Mouse (Mus musculus): ENCODE data around the gene Pcbp2.

Pcbp2 gene

GRCm38 (mm10) chr15:102468675-102469370 is 1.5 kb upstream of the Pcbp2 start:
- no peak for DNase-seq

- peak; percentile 78 to 83 for DNase-seq
Measured at GRCm38 (mm10) chr15:102470605-102471294, 411 bp downstream of the Pcbp2 start.

- DNase-seq, result no peak
Measured at GRCm38 (mm10) chr15:102471295-102471645, 931 bp downstream of the Pcbp2 start.

- no peak for DNase-seq
Measured at GRCm38 (mm10) chr15:102471727-102472126, 1.4 kb downstream of the Pcbp2 start.

GRCm38 (mm10) chr15:102473246-102473645 is 2.9 kb downstream of the Pcbp2 start:
- no peak for DNase-seq

GRCm38 (mm10) chr15:102474520-102474919 is 4.2 kb downstream of the Pcbp2 start:
- DNase-seq, result no peak

GRCm38 (mm10) chr15:102483136-102483535 is 12.8 kb downstream of the Pcbp2 start:
- no peak for DNase-seq

- DNase-seq, result no peak
Measured at GRCm38 (mm10) chr15:102485853-102486252, 15.5 kb downstream of the Pcbp2 start.

GRCm38 (mm10) chr15:102487664-102488063 is 17.3 kb downstream of the Pcbp2 start:
- no peak for DNase-seq

- no peak for DNase-seq
Measured at GRCm38 (mm10) chr15:102498322-102498721, 28.0 kb downstream of the Pcbp2 start.

- no peak for DNase-seq
Measured at GRCm38 (mm10) chr15:102499370-102499769, 29.0 kb downstream of the Pcbp2 start.

- DNase-seq, result no peak
Measured at GRCm38 (mm10) chr15:102499851-102500250, 29.5 kb downstream of the Pcbp2 start.

- no peak for DNase-seq
Measured at GRCm38 (mm10) chr15:102500479-102500878, 30.1 kb downstream of the Pcbp2 start.

- DNase-seq, result no peak
Measured at GRCm38 (mm10) chr15:102501084-102501814, 30.9 kb downstream of the Pcbp2 start.

GRCm38 (mm10) chr15:102502254-102502840 is 32.0 kb downstream of the Pcbp2 start:
- DNase-seq, result no peak

- DNase-seq, result no peak
Measured at GRCm38 (mm10) chr15:102503447-102503846, 33.1 kb downstream of the Pcbp2 start, which contains the start of gene Gm10337. Gene Gm10337, plus strand, starts transcription at chr15:102503722.

- no peak for DNase-seq
Measured at GRCm38 (mm10) chr15:102503924-102504782, 33.8 kb downstream of the Pcbp2 start.

- DNase-seq, result no peak
Measured at GRCm38 (mm10) chr15:102505073-102505769, 34.9 kb downstream of the Pcbp2 start.

- no peak for DNase-seq
Measured at GRCm38 (mm10) chr15:102505770-102506463, 35.6 kb downstream of the Pcbp2 start.

GRCm38 (mm10) chr15:102506464-102506830 is 36.1 kb downstream of the Pcbp2 start:
- DNase-seq, result no peak

- no peak for DNase-seq
Measured at GRCm38 (mm10) chr15:102506864-102507263, 36.5 kb downstream of the Pcbp2 start.
